Mouse (Mus musculus) stomach, embryonic 16.5 days (tissue): Measurements from ENCODE around the gene Fbxl15. TPM values are rescaled to one million over a fixed set of nuclear protein-coding genes. Genes with fewer than 3 reads are reported as not detected.

ENCODE experiments used
- ATAC-seq: fragments of 200-750 bp; cut with Nextera tagmentation; 2 replicates; pipeline ENCODE4 v1.8.0; 2017; ENCODE audit warnings: moderate number of reproducible peaks, moderate TSS enrichment; ENCODE audit not compliant: insufficient read depth, low FRiP score
- H3K27ac ChIP-seq: fragments of 300-500 bp; sonication (generic); 2 replicates; pipeline ENCODE4 v1.5.1; 2014; ENCODE audit warnings: low read length
- H3K27me3 ChIP-seq: fragments of 300-500 bp; sonication (generic); 2 replicates; pipeline ENCODE4 v1.6.1; 2014; ENCODE audit warnings: low read length, control low read depth, mixed read lengths; ENCODE audit not compliant: control insufficient read depth, insufficient read depth
- H3K36me3 ChIP-seq: fragments of 300-500 bp; sonication (generic); 2 replicates; pipeline ENCODE4 v1.6.1; 2014; ENCODE audit warnings: low read length; ENCODE audit not compliant: control insufficient read depth, insufficient read depth
- H3K4me1 ChIP-seq: fragments of 300-500 bp; sonication (generic); 2 replicates; pipeline ENCODE4 v1.6.1; 2014; ENCODE audit warnings: low read length, control low read depth, mixed read lengths; ENCODE audit not compliant: control insufficient read depth, insufficient read depth
- H3K4me2 ChIP-seq: fragments of 300-500 bp; sonication (generic); 2 replicates; pipeline ENCODE4 v1.6.1; 2014; ENCODE audit warnings: low read depth, low read length, mixed read lengths
- H3K4me3 ChIP-seq: fragments of 300-500 bp; sonication (generic); replicated peaks from 2 replicates; pipeline ENCODE4 v1.5.1; 2014; ENCODE audit warnings: mild to moderate bottlenecking, low read length
- H3K9ac ChIP-seq: fragments of 300-500 bp; sonication (generic); 2 replicates; pipeline ENCODE4 v1.6.1; 2014; ENCODE audit warnings: low read length
- H3K9me3 ChIP-seq: fragments of 300-500 bp; sonication (generic); replicated peaks from 2 replicates; pipeline ENCODE4 v1.6.1; 2016; ENCODE audit warnings: low read length, control low read depth; ENCODE audit not compliant: control insufficient read depth
- WGBS: fragments of 180-500 bp; shearing (Covaris S2); extraction: QIAGEN DNeasy Blood & Tissue Kit; methylation state at CpG from one replicate; pipeline ENCODE4 v1.1.7; 2014; 5-methylcytosine and 5-hydroxymethylcytosine counted together
- polyA plus RNA-seq: library from polyadenylated mRNA; unstranded; fragments of >200 nt; fragmentation: Nextera tagmentation; extraction: Ambion mirVana; gene quantifications from 2 replicates; pipeline ENCODE4 v1.2.1, GENCODE M21; 2015

The Fbxl15 gene
- polyA plus RNA-seq, 1 experiment from 2014 or later, result 16.0 TPM

DNA sequence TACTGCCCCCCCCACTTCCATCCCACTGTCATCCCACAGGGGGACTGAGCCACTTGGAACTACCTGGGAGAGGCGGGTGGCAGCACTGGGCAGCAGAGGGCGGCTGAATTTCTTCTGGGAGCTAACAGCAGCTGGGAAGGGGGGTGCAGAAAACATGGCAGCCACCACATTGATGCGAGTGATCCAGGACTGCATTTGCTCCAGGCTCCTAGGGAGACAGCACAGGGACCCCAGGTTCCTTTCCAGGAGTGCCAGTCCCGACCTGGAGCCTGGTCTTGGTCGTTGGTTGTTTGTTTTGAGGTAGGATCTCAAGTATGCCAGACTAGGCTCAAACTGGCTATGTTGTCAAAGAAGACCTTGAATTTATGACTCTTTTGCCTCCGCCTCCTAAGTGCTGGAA is 14.4 kb upstream of the Fbxl15 start:
- ATAC-seq, result no peak
- peaks cover 25% of the 10 kb centered on the region for H3K27me3 ChIP-seq
- no peak overlapping the region for H3K4me2 ChIP-seq
- H3K9ac ChIP-seq, result no peak overlapping the region
- H3K27ac ChIP-seq, result no peak overlapping the region
- H3K36me3 ChIP-seq, result peaks cover 12% of the 10 kb centered on the region; the same call in 1 of the 2 replicates
- H3K9me3 ChIP-seq, result no peaks in the 10 kb centered on the region
- peaks cover 36% of the 10 kb centered on the region for H3K4me1 ChIP-seq
- WGBS, result 68% methylated on average over 6 of the region's 6 CpGs
- no peak overlapping the region for H3K4me3 ChIP-seq

DNA sequence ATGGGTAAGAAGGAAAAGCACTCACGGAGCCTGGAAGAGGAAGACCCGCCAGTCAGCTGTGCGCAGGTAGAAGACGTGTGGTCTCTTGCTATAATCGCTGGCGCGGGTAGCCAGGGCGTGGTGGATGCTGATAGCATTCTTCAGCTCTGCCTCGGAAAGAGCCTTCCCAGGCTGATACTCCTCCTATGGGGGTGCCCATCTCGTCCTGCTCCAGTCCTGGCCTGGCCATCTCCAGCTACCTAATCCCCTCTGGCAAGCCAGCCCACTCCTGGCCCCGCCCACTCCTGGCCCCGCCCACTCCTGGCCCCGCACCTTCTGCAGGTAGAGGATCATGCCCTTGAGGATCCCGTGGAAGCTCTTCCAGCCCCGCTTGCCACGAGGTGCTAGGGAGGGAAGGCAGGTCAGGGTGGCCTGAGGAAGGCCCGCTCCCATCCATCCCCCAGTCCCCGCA is 13.8 kb upstream of the Fbxl15 start:
- no peak for ATAC-seq
- H3K4me2 ChIP-seq, result peak overlapping the region; percentile 61
- peaks cover 30% of the 10 kb centered on the region for H3K27me3 ChIP-seq
- H3K9me3 ChIP-seq, result no peaks in the 10 kb centered on the region
- H3K4me1 ChIP-seq, result peaks cover 36% of the 10 kb centered on the region
- H3K4me3 ChIP-seq, result no peak overlapping the region; the same call in 1 of the 2 replicates
- H3K27ac ChIP-seq, result peak overlapping the region; percentile 85; the same call in 1 of the 2 replicates
- 21% methylated on average over 18 of the region's 18 CpGs for WGBS
- peak overlapping the region; percentile 22; the same call in 1 of the 2 replicates for H3K9ac ChIP-seq
- peaks cover 12% of the 10 kb centered on the region; the same call in 1 of the 2 replicates for H3K36me3 ChIP-seq

- 23% methylated on average over 14 of the region's 14 CpGs for WGBS
- peaks cover 39% of the 10 kb centered on the region for H3K27me3 ChIP-seq
- H3K4me2 ChIP-seq, result peak overlapping the region; percentile 61
- ATAC-seq, result peak; percentile 19; the same call in 1 of the 2 replicates
- H3K9ac ChIP-seq, result peak overlapping the region; percentile 22
- peak overlapping the region; percentile 52 for H3K4me3 ChIP-seq
- peak overlapping the region; percentile 85 for H3K27ac ChIP-seq
- no peaks in the 10 kb centered on the region for H3K9me3 ChIP-seq
- H3K4me1 ChIP-seq, result peaks cover 41% of the 10 kb centered on the region
- peaks cover 12% of the 10 kb centered on the region; the same call in 1 of the 2 replicates for H3K36me3 ChIP-seq
Measured at GRCm38 (mm10) chr19:46314872-46315742, 12.9 kb upstream of the Fbxl15 start.

DNA sequence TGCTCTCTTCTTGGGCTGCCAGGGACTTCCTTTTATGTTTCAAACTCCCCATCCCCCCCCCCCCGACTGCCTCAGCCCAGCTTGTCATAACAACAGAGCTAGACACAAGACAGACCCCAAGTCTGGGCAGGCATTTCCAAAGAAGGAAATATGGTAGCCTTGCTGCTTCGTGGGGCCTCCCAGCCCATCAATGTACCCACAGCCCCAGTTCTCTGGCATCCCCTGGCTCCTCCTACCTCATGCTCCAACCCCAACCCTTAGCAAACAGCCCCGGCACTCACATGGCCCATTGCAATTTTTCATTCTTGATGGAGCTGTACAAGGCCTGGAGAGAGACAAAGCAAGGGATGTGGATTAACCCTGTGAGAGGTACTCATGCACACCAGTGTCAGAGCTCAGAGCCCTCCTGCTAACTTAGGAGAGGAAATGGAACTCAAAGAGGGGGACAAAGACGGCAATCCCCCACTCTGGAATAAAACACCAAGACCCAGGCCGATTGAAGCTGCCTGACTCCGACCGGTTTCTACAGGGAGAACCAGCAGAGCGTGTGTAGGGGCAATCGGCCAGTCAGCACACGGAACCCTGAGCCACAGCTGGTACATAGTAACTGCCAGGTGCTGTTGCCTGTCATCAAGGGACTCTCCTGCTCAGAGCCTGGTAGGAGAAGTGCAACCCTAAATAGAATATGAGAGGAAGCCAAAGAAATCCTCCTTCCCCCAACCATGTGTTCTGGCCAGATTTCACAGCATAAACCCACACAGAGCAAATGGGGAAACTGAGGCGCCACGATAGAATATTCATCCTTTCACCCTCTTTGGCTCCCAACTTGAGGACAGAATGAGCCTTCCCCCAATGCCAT is 12.0 kb upstream of the Fbxl15 start:
- Histone ChIP-seq H3K4me1 (peaks cover 41% of the 10 kb centered on the region), H3K4me2 (peak overlapping the region; percentile 61), H3K27me3 (peaks cover 44% of the 10 kb centered on the region), H3K9ac (peak overlapping the region; percentile 76), H3K36me3 (peaks cover 9% of the 10 kb centered on the region; the same call in 1 of the 2 replicates), H3K27ac (peak overlapping the region; percentile 89), H3K9me3 (no peaks in the 10 kb centered on the region), H3K4me3 (peak overlapping the region; percentile 52)
- WGBS, result 27% methylated on average over 12 of the region's 12 CpGs
- peak; percentile 72 for ATAC-seq

DNA sequence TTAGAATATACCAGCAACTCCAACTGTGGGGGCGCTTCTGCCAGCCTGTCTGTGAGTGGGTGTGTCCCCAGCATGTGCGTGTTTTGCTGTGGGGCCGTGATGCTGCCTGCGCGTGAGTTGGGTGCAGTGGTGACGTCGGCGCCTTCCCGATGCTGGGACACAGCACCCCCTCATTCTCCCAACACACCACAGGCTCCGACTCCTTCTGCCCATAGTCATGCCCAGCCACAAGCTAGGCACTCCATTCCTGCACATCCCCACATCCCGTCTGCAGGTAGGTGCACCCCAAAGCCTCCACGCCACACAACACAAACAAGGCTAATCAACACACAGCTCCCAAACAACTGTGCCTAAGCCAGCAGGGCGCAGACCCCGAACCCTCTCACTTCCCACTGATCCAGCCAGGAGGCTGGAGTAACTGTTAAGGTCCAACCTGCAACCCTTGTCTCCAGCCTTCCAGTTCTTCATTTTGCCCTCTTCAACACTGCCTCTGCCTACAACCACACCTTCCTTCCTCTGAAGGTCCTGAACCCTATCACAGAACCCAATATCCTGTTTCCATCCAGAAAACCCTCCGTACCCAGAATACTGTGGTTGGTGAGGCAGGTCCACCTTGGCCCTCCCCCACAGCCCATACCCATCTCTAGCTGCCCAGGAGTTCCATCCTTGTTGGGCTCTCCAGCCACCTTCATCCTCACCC is 11.0 kb upstream of the Fbxl15 start:
- no peak for ATAC-seq
- peak overlapping the region; percentile 52 for H3K4me3 ChIP-seq
- H3K9me3 ChIP-seq, result no peaks in the 10 kb centered on the region
- 31% methylated on average over 15 of the region's 15 CpGs for WGBS
- peak overlapping the region; percentile 61 for H3K4me2 ChIP-seq
- peaks cover 44% of the 10 kb centered on the region for H3K27me3 ChIP-seq
- H3K27ac ChIP-seq, result peak overlapping the region; percentile 89
- peak overlapping the region; percentile 76 for H3K9ac ChIP-seq
- no peaks in the 10 kb centered on the region for H3K36me3 ChIP-seq
- peaks cover 49% of the 10 kb centered on the region for H3K4me1 ChIP-seq

DNA sequence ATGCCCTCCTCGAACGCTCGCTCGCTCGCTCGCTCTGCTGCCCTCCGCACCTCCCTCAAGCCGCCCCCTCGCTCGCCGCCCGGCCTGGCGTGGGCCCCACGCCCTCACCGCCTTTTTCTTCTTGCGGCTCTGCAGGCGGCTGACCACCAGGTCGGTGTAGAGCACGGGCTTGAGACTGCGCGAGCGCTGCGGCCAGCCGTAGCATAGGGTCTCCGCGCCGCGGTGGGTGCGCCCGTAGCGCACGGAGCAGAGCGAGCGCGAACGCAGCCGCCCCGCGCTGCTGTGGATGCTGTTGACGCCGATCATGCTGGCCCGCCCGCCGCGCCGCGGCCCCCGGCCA is 10.5 kb upstream of the Fbxl15 start:
- peak; percentile 1; the same call in 1 of the 2 replicates for ATAC-seq
- Histone ChIP-seq H3K27ac (peak overlapping the region; percentile 89), H3K4me1 (peaks cover 55% of the 10 kb centered on the region), H3K9ac (peak overlapping the region; percentile 76), H3K9me3 (no peaks in the 10 kb centered on the region), H3K36me3 (no peaks in the 10 kb centered on the region), H3K4me2 (peak overlapping the region; percentile 61), H3K4me3 (peak overlapping the region; percentile 52), H3K27me3 (peaks cover 44% of the 10 kb centered on the region)
- 1% methylated on average over 41 of the region's 48 CpGs for WGBS

DNA sequence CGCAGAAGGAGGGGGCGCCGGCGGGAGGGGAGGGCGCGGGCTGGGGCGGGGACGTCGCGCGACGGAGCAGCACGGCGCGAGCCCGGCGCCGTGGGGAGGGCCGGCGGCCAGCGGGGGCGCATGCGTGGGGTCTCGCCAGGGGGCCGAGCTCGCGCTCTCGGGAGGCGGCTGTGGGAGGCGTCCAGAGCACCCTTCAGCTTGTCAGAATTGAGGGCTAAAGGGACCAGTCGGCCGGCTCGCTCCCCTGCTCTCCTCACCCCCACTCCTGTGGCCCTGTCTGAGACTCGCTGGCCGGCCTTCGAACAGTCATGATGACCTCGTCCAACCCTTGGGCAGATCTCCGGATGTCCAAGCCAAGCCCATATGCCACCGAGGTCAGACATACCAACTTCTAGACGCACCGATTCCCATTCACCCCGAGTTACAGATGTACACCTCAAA is 9.9 kb upstream of the Fbxl15 start:
- peaks cover 44% of the 10 kb centered on the region for H3K27me3 ChIP-seq

GRCm38 (mm10) chr19:46318586-46319378 is 9.2 kb upstream of the Fbxl15 start:
- Histone ChIP-seq H3K4me2 (peak overlapping the region; percentile 61), H3K4me1 (peaks cover 55% of the 10 kb centered on the region), H3K9me3 (no peaks in the 10 kb centered on the region), H3K9ac (peak overlapping the region; percentile 51; the same call in 1 of the 2 replicates), H3K4me3 (peak overlapping the region; percentile 52), H3K27ac (peak overlapping the region; percentile 89), H3K27me3 (peaks cover 44% of the 10 kb centered on the region), H3K36me3 (no peaks in the 10 kb centered on the region)
- peak; percentile 19; the same call in 1 of the 2 replicates for ATAC-seq
- 13% methylated on average over 16 of the region's 16 CpGs for WGBS

More for the DNA sequence above, 9.9 kb upstream of the Fbxl15 start:
- Histone ChIP-seq H3K27ac (peak overlapping the region; percentile 89; the same call in 1 of the 2 replicates), H3K4me3 (peak overlapping the region; percentile 52), H3K9ac (peak overlapping the region; percentile 76), H3K4me2 (peak overlapping the region; percentile 61), H3K36me3 (no peaks in the 10 kb centered on the region), H3K4me1 (peaks cover 55% of the 10 kb centered on the region), H3K9me3 (no peaks in the 10 kb centered on the region)
- ATAC-seq, result peak; percentile 45; the same call in 1 of the 2 replicates
- 2% methylated on average over 39 of the region's 42 CpGs for WGBS
